9 mouse cellular contexts compared by ENCODE assay signal in genomic region chr17:47974503-47974902, GRCm38 (mm10). TPM values are rescaled to one million over a fixed set of nuclear protein-coding genes. Genes with fewer than 3 reads are reported as not detected.
DNase-seq lines count a peak whose midpoint lies in the region; ATAC-seq and TF ChIP-seq lines count a peak whose summit lies in the region.
"Had no signal": no experiment of that assay in that cellular context is flagged by ENCODE, and none has a peak within 500 bp of the region (broad histone marks: within the 10 kb centered on the region; RNA-seq: fewer than 3 reads in every experiment).

No protein-coding gene starts in this region.

- H3K27ac ChIP-seq in forebrain, embryonic 10.5 days: peak overlapping the region; percentile 83
- peak overlapping the region; percentile 73 for H3K27ac ChIP-seq in kidney, postnatal 0 days
- H3K27ac ChIP-seq in neural tube, embryonic 12.5 days: peak overlapping the region; percentile 3; the same call in 1 of the 2 replicates

- H3K9ac ChIP-seq in kidney, postnatal 0 days (ENCODE audit: low read depth, low read length): 0 out of 2 replicates have a peak overlapping the region, but pooled peaks have one; percentile 40
- peak overlapping the region; percentile 38; the same call in 1 of the 2 replicates for H3K9ac ChIP-seq in neural tube, embryonic 12.5 days

- H3K4me3 ChIP-seq in forebrain, embryonic 10.5 days: peak overlapping the region; percentile 51
- peak overlapping the region; percentile 23 for H3K4me3 ChIP-seq in kidney, postnatal 0 days (replicated peaks; ENCODE audit: low read depth, low read length)
- peak overlapping the region; percentile 36 for H3K4me3 ChIP-seq in neural tube, embryonic 12.5 days

- peak overlapping the region; percentile 77 for H3K4me2 ChIP-seq in kidney, postnatal 0 days (ENCODE audit: low read length)
- peak overlapping the region; percentile 76 for H3K4me2 ChIP-seq in neural tube, embryonic 12.5 days (replicated peaks)

- ATAC-seq in kidney, postnatal 0 days (replicated peaks; ENCODE audit: low FRiP score, low read depth): no peak
- no peak for ATAC-seq in neural tube, embryonic 12.5 days (ENCODE audit: low FRiP score, low read depth)
- ATAC-seq in activated CD4-positive, CD25-positive, alpha-beta regulatory T cell, adult 4 months: no peak

- H3K4me1 ChIP-seq in forebrain, embryonic 10.5 days: peaks cover 55% of the 10 kb centered on the region
- peaks cover 25% of the 10 kb centered on the region for H3K4me1 ChIP-seq in kidney, postnatal 0 days (replicated peaks; ENCODE audit: insufficient read depth, low read length)
- H3K4me1 ChIP-seq in neural tube, embryonic 12.5 days: peaks cover 46% of the 10 kb centered on the region

- peak; percentile 44 for DNase-seq in kidney, adult 11 months
- DNase-seq in kidney, adult 8-10 months: no peak
- peak; percentile 47 for DNase-seq in forebrain, embryonic 10.5 days (ENCODE audit: extremely low spot score, low spot score)
- no peak for DNase-seq in kidney, postnatal 0 days (ENCODE audit: low spot score)
- DNase-seq in cerebellum, postnatal 4 days (ENCODE audit: low spot score in 2 of 2): no peak
- no peak for DNase-seq in layer of hippocampus, adult 9-10 months (ENCODE audit: low spot score)

- no peak for TF ChIP-seq CTCF in kidney, postnatal 0 days (IDR thresholded peaks at IDR 0.05; ENCODE audit: low read depth)

- peaks cover 88% of the 10 kb centered on the region for H3K27me3 ChIP-seq in forebrain, embryonic 10.5 days (ENCODE audit: poor library complexity, severe bottlenecking)
- H3K27me3 ChIP-seq in kidney, postnatal 0 days (ENCODE audit: insufficient read depth, low read length): no peaks in the 10 kb centered on the region
- peaks cover 18% of the 10 kb centered on the region for H3K27me3 ChIP-seq in neural tube, embryonic 12.5 days (replicated peaks)

- H3K9me3 ChIP-seq in forebrain, embryonic 10.5 days: no peaks in the 10 kb centered on the region
- no peaks in the 10 kb centered on the region for H3K9me3 ChIP-seq in kidney, postnatal 0 days (replicated peaks; ENCODE audit: low read length)
- H3K9me3 ChIP-seq in neural tube, embryonic 12.5 days: no peaks in the 10 kb centered on the region

- 1% methylated on average over 13 of the region's 13 CpGs for WGBS in forebrain, embryonic 10.5 days
- WGBS in kidney, postnatal 0 days: 7% methylated on average over 13 of the region's 13 CpGs
- 4% methylated on average over 13 of the region's 13 CpGs for WGBS in neural tube, embryonic 12.5 days

- no peaks in the 10 kb centered on the region for H3K36me3 ChIP-seq in forebrain, embryonic 10.5 days (replicated peaks)
- no peaks in the 10 kb centered on the region for H3K36me3 ChIP-seq in kidney, postnatal 0 days (ENCODE audit: insufficient read depth, low read length)
- no peaks in the 10 kb centered on the region for H3K36me3 ChIP-seq in neural tube, embryonic 12.5 days
- H3K36me3 ChIP-seq: G1E had no signal

RNA-seq across cellular contexts. Expression of gene Foxp4, which starts 50.1 kb away (rescaled TPM):
- polyA plus RNA-seq in forebrain, embryonic 10.5 days (2016; fragmentation: Nextera tagmentation; extraction: Ambion mirVana): 16.6 and 18.0 TPM in 2 replicates
- 7.7 and 9.5 TPM in 2 replicates for polyA plus RNA-seq in kidney, postnatal 0 days (2015; fragmentation: Nextera tagmentation; extraction: Ambion mirVana)
- polyA plus RNA-seq in neural tube, embryonic 12.5 days (2016; fragmentation: Nextera tagmentation; extraction: Ambion mirVana): 30.4 and 31.8 TPM in 2 replicates
- polyA plus RNA-seq in activated CD4-positive, CD25-positive, alpha-beta regulatory T cell, adult 4 months (2017; shearing (Covaris generic)): 1 to 10 TPM; 3.8 to 4.6 TPM

Comparison
In these comparisons a context has a peak if more than half of its experiments do, and no peak if none do; other contexts are left out.
1. DNase-seq: peak in kidney, adult 11 months (single experiment) and forebrain, embryonic 10.5 days (single experiment); none in kidney, adult 8-10 months (0 of 2), kidney, postnatal 0 days (single experiment), cerebellum, postnatal 4 days (0 of 2) and layer of hippocampus, adult 9-10 months (single experiment).
2. H3K27ac ChIP-seq: peak in every context shown above with its lines; median percentile 83 in forebrain, embryonic 10.5 days; 73 in kidney, postnatal 0 days; 3 in neural tube, embryonic 12.5 days.
3. Peak in every context shown above with its lines, with median percentiles within 50 percentile points of each other: H3K4me3 ChIP-seq.